ENCODE assay signal across 21 mouse cellular contexts in genomic region chr1:187313763-187314162, GRCm38 (mm10).
"Had no signal": no experiment of that assay in that cellular context is flagged by ENCODE, and none has a peak within 500 bp of the region (broad histone marks: within the 10 kb centered on the region; RNA-seq: fewer than 3 reads in every experiment).

No protein-coding gene starts in this region.

- DNase-seq: forebrain, postnatal 0 days; gastrocnemius, postnatal 36 days; heart, adult 11 months; heart, adult 2 months; heart, postnatal 36 days; kidney, adult 18-20 months; liver; liver, embryonic 13.5 days had no signal

- H3K27me3 ChIP-seq: heart, embryonic 13.5 days; heart, embryonic 15.5 days; hindbrain, embryonic 13.5 days; hindbrain, embryonic 15.5 days; limb, embryonic 12.5 days; liver, embryonic 13.5 days had no signal

- H3K27ac ChIP-seq: gastrocnemius, adult 2 months; heart, adult 2 months; heart, embryonic 13.5 days; heart, embryonic 15.5 days; hindbrain, embryonic 13.5 days; hindbrain, embryonic 15.5 days; hindbrain, postnatal 0 days; kidney, postnatal 0 days; layer of hippocampus, adult 2 months; left cerebral cortex, adult 2 months; limb, embryonic 10.5 days; limb, embryonic 12.5 days; liver, embryonic 13.5 days had no signal

- H3K4me2 ChIP-seq: heart, embryonic 11.5 days; heart, embryonic 13.5 days; heart, embryonic 15.5 days; hindbrain, embryonic 13.5 days; hindbrain, embryonic 15.5 days; limb, embryonic 12.5 days; liver, embryonic 11.5 days; liver, embryonic 13.5 days had no signal

- H3K9ac ChIP-seq: forebrain, postnatal 0 days; heart, embryonic 13.5 days; heart, embryonic 15.5 days; hindbrain, embryonic 13.5 days; hindbrain, embryonic 15.5 days; limb, embryonic 12.5 days; liver, embryonic 13.5 days had no signal

- H3K9me3 ChIP-seq: heart, embryonic 13.5 days; heart, embryonic 15.5 days; hindbrain, embryonic 13.5 days; hindbrain, embryonic 15.5 days; limb, embryonic 10.5 days; limb, embryonic 12.5 days; liver, embryonic 13.5 days had no signal

- H3K4me1 ChIP-seq: heart, embryonic 15.5 days; hindbrain, embryonic 13.5 days; hindbrain, embryonic 15.5 days; limb, embryonic 12.5 days had no signal

- H3K4me3 ChIP-seq: gastrocnemius, adult 2 months; heart, adult 2 months; heart, embryonic 13.5 days; heart, embryonic 15.5 days; hindbrain, embryonic 13.5 days; hindbrain, embryonic 15.5 days; layer of hippocampus, adult 2 months; left cerebral cortex, adult 2 months; limb, embryonic 10.5 days; limb, embryonic 12.5 days; liver, embryonic 13.5 days had no signal

- ATAC-seq: forebrain, postnatal 0 days; hindbrain, postnatal 0 days had no signal

- H3K36me3 ChIP-seq: heart, embryonic 13.5 days; heart, embryonic 15.5 days; hindbrain, embryonic 13.5 days; hindbrain, embryonic 15.5 days; limb, embryonic 10.5 days; limb, embryonic 12.5 days; liver, embryonic 13.5 days had no signal
